Mouse (Mus musculus) forebrain, embryonic 14.5 days (tissue): ENCODE measurements around the gene Edc3. TPM values are rescaled to one million over a fixed set of nuclear protein-coding genes. Genes with fewer than 3 reads are reported as not detected.

Experiments
- ATAC-seq: fragments of 200-750 bp; cut with Nextera tagmentation; 2 replicates; pipeline ENCODE4 v1.8.0; 2017; ENCODE audit warnings: mild to moderate bottlenecking, moderate library complexity
- DNase-seq: peaks from one replicate; pipeline ENCODE4 v3.0.0-alpha.2; 2015; ENCODE audit warnings: low spot score
- H3K27ac ChIP-seq: fragments of 300-500 bp; sonication (generic); 2 replicates; pipeline ENCODE4 v1.5.1; 2014; ENCODE audit warnings: low read depth, mild to moderate bottlenecking, control low read depth, low read length, moderate library complexity
- H3K27me3 ChIP-seq: fragments of 300-500 bp; sonication (generic); replicated peaks from 2 replicates; pipeline ENCODE4 v1.6.1; 2014; ENCODE audit warnings: low read length, control low read depth, mixed read lengths; ENCODE audit not compliant: control insufficient read depth, insufficient read depth
- H3K36me3 ChIP-seq: fragments of 300-500 bp; sonication (generic); 2 replicates; pipeline ENCODE4 v1.6.1; 2014; ENCODE audit warnings: low read length, control low read depth; ENCODE audit not compliant: control insufficient read depth, insufficient read depth
- H3K4me1 ChIP-seq: fragments of 300-500 bp; sonication (generic); 2 replicates; pipeline ENCODE4 v1.6.1; 2014; ENCODE audit warnings: antibody characterized with exemption, low read length, control low read depth; ENCODE audit not compliant: control insufficient read depth, insufficient read depth
- H3K4me2 ChIP-seq: fragments of 300-500 bp; sonication (generic); 2 replicates; pipeline ENCODE4 v1.6.1; 2014; ENCODE audit warnings: mild to moderate bottlenecking, control low read depth, low read length
- H3K4me3 ChIP-seq: fragments of 300-500 bp; sonication (generic); 2 replicates; pipeline ENCODE4 v1.5.1; 2014; ENCODE audit warnings: low read depth, low read length, control low read depth
- H3K9ac ChIP-seq: fragments of 300-500 bp; sonication (generic); 2 replicates; pipeline ENCODE4 v1.6.1; 2014; ENCODE audit warnings: mild to moderate bottlenecking, low read length, control low read depth, moderate library complexity
- H3K9me3 ChIP-seq: fragments of 300-500 bp; sonication (generic); replicated peaks from 2 replicates; pipeline ENCODE4 v1.6.1; 2016; ENCODE audit warnings: low read length, control low read depth, mixed read lengths; ENCODE audit not compliant: control insufficient read depth
- WGBS: fragments of 180-500 bp; shearing (Covaris S2); extraction: QIAGEN DNeasy Blood & Tissue Kit; methylation state at CpG from one replicate; pipeline ENCODE4 v1.1.7; 2014; 5-methylcytosine and 5-hydroxymethylcytosine counted together
- polyA plus RNA-seq: library from polyadenylated mRNA; unstranded; fragments of >200 nt; fragmentation: Nextera tagmentation; extraction: Ambion mirVana; gene quantifications from 2 replicates; pipeline ENCODE4 v1.2.1, GENCODE M21; 2014

The Edc3 gene
- polyA plus RNA-seq, 1 experiment from 2014 or later, result 28.9 TPM

GRCm38 (mm10) chr9:57668277-57668676 is 40.1 kb upstream of the Edc3 start:
- Histone ChIP-seq H3K27ac (no peak overlapping the region), H3K9ac (no peak overlapping the region), H3K9me3 (no peaks in the 10 kb centered on the region), H3K4me2 (no peak overlapping the region), H3K36me3 (no peaks in the 10 kb centered on the region), H3K4me3 (no peak overlapping the region), H3K27me3 (no peaks in the 10 kb centered on the region), H3K4me1 (no peaks in the 10 kb centered on the region)
- 33% methylated on average over 1 of the region's 1 CpGs for WGBS
- DNase-seq, result no peak
- no peak for ATAC-seq

DNA sequence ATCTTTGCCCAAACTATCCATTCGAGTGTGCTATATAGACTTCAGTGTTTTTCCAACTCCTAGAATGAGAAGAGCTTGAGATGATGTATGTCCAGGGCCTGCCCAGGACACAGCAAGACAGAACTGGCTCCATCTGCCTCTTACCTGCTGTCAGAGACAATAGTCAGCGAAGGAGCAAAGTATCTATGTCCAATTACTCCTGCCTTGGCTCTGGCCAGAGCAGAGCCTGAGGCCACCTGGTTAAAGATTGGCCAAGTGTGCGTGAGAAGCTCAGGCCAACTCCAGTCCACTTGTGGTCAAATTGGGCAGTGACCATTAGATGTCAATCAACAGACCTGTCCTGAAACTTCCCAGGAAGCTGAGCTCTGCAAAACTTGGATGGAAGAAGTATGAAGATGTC is 38.8 kb upstream of the Edc3 start:
- H3K9me3 ChIP-seq, result no peaks in the 10 kb centered on the region
- H3K4me2 ChIP-seq, result no peak overlapping the region
- H3K36me3 ChIP-seq, result no peaks in the 10 kb centered on the region
- no peak overlapping the region for H3K4me3 ChIP-seq
- DNase-seq (no peak), ATAC-seq (no peak)
- no peak overlapping the region for H3K9ac ChIP-seq
- no peak overlapping the region for H3K27ac ChIP-seq
- WGBS, result 78% methylated on average over 3 of the region's 3 CpGs
- H3K27me3 ChIP-seq, result no peaks in the 10 kb centered on the region
- no peaks in the 10 kb centered on the region for H3K4me1 ChIP-seq

- DNase-seq (no peak), ATAC-seq (no peak)
- Histone ChIP-seq H3K27ac (no peak overlapping the region), H3K9ac (no peak overlapping the region), H3K36me3 (no peaks in the 10 kb centered on the region), H3K9me3 (no peaks in the 10 kb centered on the region), H3K4me1 (no peaks in the 10 kb centered on the region), H3K4me3 (no peak overlapping the region), H3K4me2 (no peak overlapping the region), H3K27me3 (no peaks in the 10 kb centered on the region)
- WGBS, result 93% methylated on average over 4 of the region's 4 CpGs
These were observed 37.3 kb upstream of the Edc3 start for GRCm38 (mm10) chr9:57671037-57671436.

DNA sequence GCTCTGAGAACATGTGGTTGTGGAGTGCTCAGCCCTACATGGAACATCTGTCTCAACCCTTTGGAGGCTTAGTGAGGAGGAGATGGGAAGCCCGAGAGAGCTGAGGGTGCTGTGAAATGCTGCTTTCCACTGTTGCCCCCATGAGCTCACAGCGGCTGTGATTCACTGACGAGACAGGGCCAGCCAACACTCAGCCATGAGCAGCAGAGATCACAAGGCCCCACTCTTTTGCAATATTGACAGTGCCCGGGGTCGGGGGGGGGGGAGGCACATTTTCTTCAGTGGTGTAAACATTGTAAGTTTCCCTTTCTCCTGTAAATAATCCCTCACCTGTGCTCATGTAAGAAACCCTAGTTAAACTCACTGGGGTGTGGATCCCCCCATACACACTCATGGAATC is 36.8 kb upstream of the Edc3 start:
- no peaks in the 10 kb centered on the region for H3K27me3 ChIP-seq
- H3K27ac ChIP-seq, result no peak overlapping the region
- H3K36me3 ChIP-seq, result no peaks in the 10 kb centered on the region
- DNase-seq (no peak), ATAC-seq (no peak)
- no peak overlapping the region for H3K4me3 ChIP-seq
- H3K4me2 ChIP-seq, result no peak overlapping the region
- H3K9me3 ChIP-seq, result no peaks in the 10 kb centered on the region
- no peaks in the 10 kb centered on the region for H3K4me1 ChIP-seq
- H3K9ac ChIP-seq, result no peak overlapping the region
- WGBS, result 90% methylated on average over 5 of the region's 5 CpGs

DNA sequence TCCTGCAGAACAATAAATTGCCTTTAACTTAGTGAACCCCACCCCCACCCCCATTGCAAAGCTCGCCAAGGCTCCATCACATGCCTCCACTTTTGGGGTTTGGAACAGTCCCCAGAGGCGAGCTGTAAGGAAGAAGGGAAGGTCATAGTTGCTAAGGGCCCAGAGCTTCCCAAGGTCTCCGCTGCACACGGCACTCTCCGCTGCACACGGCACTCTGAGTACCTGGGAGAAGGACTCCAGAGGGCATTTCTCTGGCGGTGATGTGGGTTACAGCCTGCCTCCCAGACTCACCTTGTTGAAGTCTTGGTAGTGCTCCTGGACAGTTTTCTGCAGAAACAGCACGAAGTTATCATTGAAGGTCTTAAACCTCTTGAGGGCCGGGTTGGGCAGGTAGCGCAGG is 26.9 kb upstream of the Edc3 start:
- H3K27me3 ChIP-seq, result no peaks in the 10 kb centered on the region
- no peaks in the 10 kb centered on the region for H3K4me1 ChIP-seq
- H3K9ac ChIP-seq, result no peak overlapping the region
- no peaks in the 10 kb centered on the region for H3K36me3 ChIP-seq
- H3K9me3 ChIP-seq, result no peaks in the 10 kb centered on the region
- no peak overlapping the region for H3K27ac ChIP-seq
- no peak for ATAC-seq
- 82% methylated on average over 10 of the region's 10 CpGs for WGBS
- DNase-seq, result no peak
- no peak overlapping the region for H3K4me3 ChIP-seq
- no peak overlapping the region for H3K4me2 ChIP-seq

DNA sequence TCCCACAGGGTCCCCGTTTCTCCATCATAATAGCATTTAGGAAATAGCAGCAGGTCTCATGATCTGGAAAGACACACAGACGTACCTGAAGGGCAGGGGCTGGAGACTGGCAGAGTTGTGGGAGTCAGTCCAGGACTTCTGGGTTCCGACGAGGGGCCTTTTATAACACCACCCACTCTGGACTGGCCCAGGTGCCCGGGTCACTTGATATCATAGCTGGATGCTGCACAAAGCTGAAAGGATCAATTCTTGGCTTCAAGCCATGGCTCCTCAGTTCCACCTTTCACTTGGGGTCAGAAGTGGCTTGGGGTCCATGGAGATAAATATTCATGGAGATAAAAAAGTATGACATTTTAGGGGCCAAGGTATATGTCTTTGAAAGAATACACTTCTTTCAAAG is 24.8 kb upstream of the Edc3 start, which contains the start of gene Cyp1a2:
Gene Cyp1a2 (minus strand): TSS at position 184 of the 400 bp plus-strand sequence.
- H3K36me3 ChIP-seq, result no peaks in the 10 kb centered on the region
- H3K9ac ChIP-seq, result no peak within 1 kb of the TSS
- no peaks in the 10 kb centered on the region for H3K4me1 ChIP-seq
- H3K4me2 ChIP-seq, result no peak within 1 kb of the TSS
- no peaks in the 10 kb centered on the region for H3K27me3 ChIP-seq
- no peak for ATAC-seq
- no peak within 1 kb of the TSS for H3K4me3 ChIP-seq
- H3K9me3 ChIP-seq, result no peaks in the 10 kb centered on the region
- H3K27ac ChIP-seq, result no peak within 1 kb of the TSS
- WGBS, result 80% methylated on average over 5 of the region's 5 CpGs
- no peak for DNase-seq

DNA sequence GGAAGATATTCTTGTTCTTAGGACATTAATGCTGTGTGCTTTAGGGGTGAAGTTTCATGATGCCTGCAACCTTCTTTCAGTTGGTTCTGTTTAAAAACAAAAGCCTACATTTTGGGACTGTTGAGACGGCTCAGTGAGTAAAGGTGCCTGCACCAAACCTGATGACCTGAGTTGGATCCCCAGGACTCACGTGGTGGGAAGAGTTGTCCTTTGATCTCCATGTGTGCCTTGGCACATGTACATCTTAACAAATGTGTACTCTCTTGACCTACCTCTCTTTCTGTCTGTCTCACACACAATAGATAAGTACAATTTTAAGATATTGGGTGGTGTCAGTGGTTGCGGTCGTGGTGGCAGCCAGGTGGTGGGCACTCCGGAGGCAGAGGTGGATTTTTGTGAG is 22.3 kb upstream of the Edc3 start:
- DNase-seq (no peak), ATAC-seq (no peak)
- WGBS, result 89% methylated on average over 5 of the region's 5 CpGs
- H3K4me1 ChIP-seq, result no peaks in the 10 kb centered on the region
- H3K9me3 ChIP-seq, result no peaks in the 10 kb centered on the region
- no peak overlapping the region for H3K27ac ChIP-seq
- H3K4me3 ChIP-seq, result no peak overlapping the region
- no peaks in the 10 kb centered on the region for H3K36me3 ChIP-seq
- H3K4me2 ChIP-seq, result no peak overlapping the region
- H3K27me3 ChIP-seq, result no peaks in the 10 kb centered on the region
- H3K9ac ChIP-seq, result no peak overlapping the region

- Histone ChIP-seq H3K9me3 (no peaks in the 10 kb centered on the region), H3K4me2 (no peak within 1 kb of the TSS), H3K27me3 (no peaks in the 10 kb centered on the region), H3K4me3 (no peak within 1 kb of the TSS), H3K9ac (no peak within 1 kb of the TSS), H3K27ac (no peak within 1 kb of the TSS), H3K36me3 (no peaks in the 10 kb centered on the region), H3K4me1 (no peaks in the 10 kb centered on the region)
- ATAC-seq (no peak), DNase-seq (no peak)
- WGBS, result 94% methylated on average over 2 of the region's 2 CpGs
These were observed 20.6 kb upstream of the Edc3 start, which contains the start of gene Cyp1a1 for GRCm38 (mm10) chr9:57687751-57688150. TSS of gene Cyp1a1 (plus strand) at chr9:57687928.

GRCm38 (mm10) chr9:57688158-57688557 is 20.2 kb upstream of the Edc3 start:
- H3K9me3 ChIP-seq, result no peaks in the 10 kb centered on the region
- DNase-seq, result no peak
- 52% methylated on average over 2 of the region's 2 CpGs for WGBS

More at GRCm38 (mm10) chr9:57688158-57688557, 20.2 kb upstream of the Edc3 start:
- ATAC-seq, result no peak
- no peaks in the 10 kb centered on the region for H3K27me3 ChIP-seq
- no peaks in the 10 kb centered on the region for H3K4me1 ChIP-seq
- H3K9ac ChIP-seq, result no peak overlapping the region
- no peak overlapping the region for H3K27ac ChIP-seq
- H3K36me3 ChIP-seq, result no peaks in the 10 kb centered on the region
- H3K4me3 ChIP-seq, result no peak overlapping the region
- no peak overlapping the region for H3K4me2 ChIP-seq
